Mouse (Mus musculus): ENCODE data around the gene Hs6st3.

- no peak for TF ChIP-seq CTCF (IDR thresholded peaks at IDR 0.05; ENCODE audit: low read depth)
- TF ChIP-seq EP300 (IDR thresholded peaks at IDR 0.05; ENCODE audit: low read depth): no peak
Measured at GRCm38 (mm10) chr14:119741791-119742190, 603.6 kb downstream of the Hs6st3 start.
